Mouse (Mus musculus) limb, embryonic 11.5 days (tissue): ENCODE measurements around the gene Ggt6. TPM values are rescaled to one million over a fixed set of nuclear protein-coding genes. Genes with fewer than 3 reads are reported as not detected.
"Not testable (repeated sequence)": the region's sequence is repeated elsewhere in the genome, so short reads cannot be mapped to it uniquely, and the experiment has no call there.

ENCODE experiments used
- ATAC-seq: fragments of 200-750 bp; cut with Nextera tagmentation; 2 replicates; pipeline ENCODE4 v1.8.0; 2017; ENCODE audit warnings: low read depth; ENCODE audit not compliant: insufficient number of reproducible peaks, low FRiP score, low TSS enrichment
- DNase-seq: peaks from one replicate; pipeline ENCODE4 v3.0.0-alpha.2; 2015; ENCODE audit warnings: low spot score
- H3K27ac ChIP-seq: fragments of 300-500 bp; sonication (generic); replicated peaks from 2 replicates; pipeline ENCODE4 v1.5.1; 2014; ENCODE audit warnings: low read depth, mild to moderate bottlenecking, low read length
- H3K27me3 ChIP-seq: fragments of 300-500 bp; sonication (generic); 2 replicates; pipeline ENCODE4 v1.6.1; 2014; ENCODE audit warnings: mild to moderate bottlenecking, low read length, mixed read lengths; ENCODE audit not compliant: control insufficient read depth, insufficient read depth
- H3K36me3 ChIP-seq: fragments of 300-500 bp; sonication (generic); 2 replicates; pipeline ENCODE4 v1.6.1; 2014; ENCODE audit warnings: mild to moderate bottlenecking, low read length, moderate library complexity, mixed read lengths; ENCODE audit not compliant: control insufficient read depth, insufficient read depth
- H3K4me1 ChIP-seq: fragments of 300-500 bp; sonication (generic); 2 replicates; pipeline ENCODE4 v1.6.1; 2014; ENCODE audit warnings: low read length, mixed read lengths; ENCODE audit not compliant: control insufficient read depth, insufficient read depth
- H3K4me2 ChIP-seq: fragments of 300-500 bp; sonication (generic); 2 replicates; pipeline ENCODE4 v1.6.1; 2014; ENCODE audit warnings: low read depth, mild to moderate bottlenecking, moderate library complexity; ENCODE audit not compliant: severe bottlenecking
- H3K4me3 ChIP-seq: fragments of 300-500 bp; sonication (generic); 2 replicates; pipeline ENCODE4 v1.5.1; 2014; ENCODE audit warnings: low read depth, low read length
- H3K9ac ChIP-seq: fragments of 300-500 bp; sonication (generic); 2 replicates; pipeline ENCODE4 v1.6.1; 2014; ENCODE audit warnings: mild to moderate bottlenecking, low read length
- H3K9me3 ChIP-seq: fragments of 300-500 bp; sonication (generic); 2 replicates; pipeline ENCODE4 v1.6.1; 2016; ENCODE audit warnings: low read length; ENCODE audit not compliant: control insufficient read depth
- WGBS: fragments of 180-500 bp; shearing (Covaris S2); extraction: QIAGEN DNeasy Blood & Tissue Kit; methylation state at CpG from one replicate; pipeline ENCODE4 v1.1.7; 2014; 5-methylcytosine and 5-hydroxymethylcytosine counted together
- polyA plus RNA-seq: library from polyadenylated mRNA; unstranded; fragments of >200 nt; fragmentation: Nextera tagmentation; extraction: Ambion mirVana; gene quantifications from 2 replicates; pipeline ENCODE4 v1.2.1, GENCODE M21; 2014

Ggt6 gene
- polyA plus RNA-seq, 1 experiment from 2014 or later, result not detected

DNA sequence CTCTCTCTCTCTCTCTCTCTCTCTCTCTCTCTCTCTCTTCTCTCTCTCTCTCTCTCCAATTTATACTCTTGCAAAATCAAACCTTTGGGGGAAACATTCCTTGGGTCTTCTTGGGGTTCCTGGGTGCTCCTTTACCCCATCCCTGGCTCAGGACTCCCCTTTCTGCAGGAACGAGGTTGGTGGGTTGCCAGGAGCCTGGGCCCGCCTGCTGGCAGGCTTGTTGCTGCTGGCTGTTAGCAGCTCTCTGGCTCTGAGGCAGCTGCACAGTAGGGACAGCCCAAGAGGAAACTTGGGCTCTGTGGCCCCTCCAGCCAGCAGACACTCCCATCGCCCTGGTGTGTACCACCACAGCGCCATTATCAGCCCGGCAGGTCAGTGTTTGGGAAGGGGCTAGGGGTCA, 945 bp downstream of the Ggt6 start:
- Histone ChIP-seq H3K27ac (no peak overlapping the region), H3K9me3 (no peaks in the 10 kb centered on the region), H3K4me3 (no peak overlapping the region), H3K4me2 (no peak overlapping the region), H3K4me1 (no peaks in the 10 kb centered on the region), H3K9ac (no peak overlapping the region), H3K36me3 (no peaks in the 10 kb centered on the region), H3K27me3 (no peaks in the 10 kb centered on the region)
- no peak for ATAC-seq
- DNase-seq, result no peak
- 79% methylated on average over 5 of the region's 5 CpGs for WGBS

DNA sequence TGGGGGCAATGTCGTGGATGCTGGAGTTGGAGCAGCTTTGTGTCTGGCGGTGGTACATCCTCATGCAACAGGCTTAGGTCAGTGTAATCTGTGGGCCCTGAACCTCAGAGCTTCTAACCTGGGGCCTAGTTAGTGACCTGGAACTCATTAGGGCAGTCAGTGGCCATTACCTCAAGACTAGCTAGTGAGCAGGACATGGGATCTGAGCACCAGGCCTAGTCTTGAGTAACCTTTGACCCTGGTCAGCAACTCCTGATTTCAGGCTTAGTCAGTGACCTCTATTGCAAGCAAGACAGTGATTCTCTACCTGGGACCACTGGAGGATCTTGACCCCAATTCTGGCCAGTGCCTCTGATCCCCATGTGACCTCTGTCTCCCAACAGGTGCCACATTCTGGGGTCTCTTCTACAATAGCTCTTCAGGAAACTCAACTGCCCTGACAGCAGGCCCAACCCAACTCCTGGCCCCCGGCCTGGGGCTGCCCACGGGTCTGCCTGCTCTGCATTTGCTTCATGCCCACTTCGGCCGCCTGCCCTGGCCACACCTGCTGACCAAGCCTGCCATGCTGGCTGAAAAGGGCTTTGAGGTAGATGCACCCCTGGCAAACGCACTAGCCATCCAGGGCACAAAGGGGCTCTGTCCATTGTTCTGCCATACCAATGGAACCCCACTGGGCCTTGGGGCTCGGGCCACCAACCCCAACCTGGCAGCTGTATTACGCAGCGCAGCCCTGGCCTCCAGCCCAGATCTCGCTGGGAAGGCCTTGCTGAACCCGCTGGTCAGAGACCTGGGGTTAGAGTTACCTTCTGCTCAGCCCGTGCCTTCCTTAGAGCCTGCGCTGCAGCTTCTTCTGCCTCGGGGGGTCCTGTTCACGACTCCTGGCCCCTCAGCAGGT, 1.7 kb downstream of the Ggt6 start:
- no peak overlapping the region for H3K4me3 ChIP-seq
- DNase-seq (no peak), ATAC-seq (no peak)
- no peak overlapping the region for H3K4me2 ChIP-seq
- H3K9me3 ChIP-seq, result no peaks in the 10 kb centered on the region
- 86% methylated on average over 16 of the region's 16 CpGs for WGBS
- H3K36me3 ChIP-seq, result no peaks in the 10 kb centered on the region
- H3K27me3 ChIP-seq, result no peaks in the 10 kb centered on the region
- peaks cover under 1% of the 10 kb centered on the region; the same call in 1 of the 2 replicates for H3K4me1 ChIP-seq
- no peak overlapping the region for H3K9ac ChIP-seq
- no peak overlapping the region for H3K27ac ChIP-seq

DNA sequence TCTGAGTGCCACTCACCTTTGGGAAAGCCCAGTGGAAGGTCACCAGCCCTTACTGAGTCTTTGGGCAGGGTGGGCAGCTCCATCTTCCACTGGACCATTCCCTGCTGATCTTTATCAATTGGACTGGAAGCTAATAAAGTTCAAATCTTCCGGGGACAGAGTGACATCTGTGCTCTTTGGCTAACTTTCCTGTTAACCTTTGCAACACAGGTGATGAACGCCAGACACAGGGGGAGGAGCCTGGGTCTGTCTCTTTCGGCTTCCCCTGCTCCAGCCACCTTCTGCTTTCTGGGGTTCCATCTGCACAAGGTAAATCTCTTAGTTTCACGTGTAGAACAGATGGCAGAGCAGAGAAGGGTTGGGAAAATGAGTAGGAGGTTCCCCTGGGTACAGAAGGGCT, 3.1 kb downstream of the Ggt6 start:
- no peaks in the 10 kb centered on the region for H3K27me3 ChIP-seq
- DNase-seq (no peak), ATAC-seq (no peak)
- peaks cover 4% of the 10 kb centered on the region for H3K4me1 ChIP-seq
- H3K4me2 ChIP-seq, result no peak overlapping the region
- no peak overlapping the region for H3K27ac ChIP-seq
- peaks cover 4% of the 10 kb centered on the region for H3K36me3 ChIP-seq
- no peaks in the 10 kb centered on the region for H3K9me3 ChIP-seq
- no peak overlapping the region for H3K4me3 ChIP-seq
- H3K9ac ChIP-seq, result no peak overlapping the region
- 51% methylated on average over 4 of the region's 4 CpGs for WGBS

DNA sequence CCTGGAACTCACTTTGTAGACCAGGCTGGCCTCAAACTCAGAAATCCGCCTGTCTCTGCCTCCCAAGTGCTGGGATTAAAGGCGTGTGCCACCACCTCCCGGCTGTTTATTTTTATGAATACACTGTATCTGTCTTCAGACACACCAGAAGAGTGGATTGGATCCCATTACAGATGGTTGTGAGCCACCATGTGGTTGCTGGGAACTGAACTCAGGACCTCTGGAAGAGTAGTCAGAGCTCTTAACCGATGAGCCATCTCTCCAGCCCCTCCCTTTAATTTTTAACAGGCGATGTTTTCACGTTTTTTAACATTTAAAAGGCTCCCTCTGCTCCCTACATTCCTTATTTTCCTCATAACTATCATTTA, 5.3 kb downstream of the Ggt6 start:
- peak overlapping the region; percentile 85 for H3K4me2 ChIP-seq
- not testable (repeated sequence) for ATAC-seq

DNA sequence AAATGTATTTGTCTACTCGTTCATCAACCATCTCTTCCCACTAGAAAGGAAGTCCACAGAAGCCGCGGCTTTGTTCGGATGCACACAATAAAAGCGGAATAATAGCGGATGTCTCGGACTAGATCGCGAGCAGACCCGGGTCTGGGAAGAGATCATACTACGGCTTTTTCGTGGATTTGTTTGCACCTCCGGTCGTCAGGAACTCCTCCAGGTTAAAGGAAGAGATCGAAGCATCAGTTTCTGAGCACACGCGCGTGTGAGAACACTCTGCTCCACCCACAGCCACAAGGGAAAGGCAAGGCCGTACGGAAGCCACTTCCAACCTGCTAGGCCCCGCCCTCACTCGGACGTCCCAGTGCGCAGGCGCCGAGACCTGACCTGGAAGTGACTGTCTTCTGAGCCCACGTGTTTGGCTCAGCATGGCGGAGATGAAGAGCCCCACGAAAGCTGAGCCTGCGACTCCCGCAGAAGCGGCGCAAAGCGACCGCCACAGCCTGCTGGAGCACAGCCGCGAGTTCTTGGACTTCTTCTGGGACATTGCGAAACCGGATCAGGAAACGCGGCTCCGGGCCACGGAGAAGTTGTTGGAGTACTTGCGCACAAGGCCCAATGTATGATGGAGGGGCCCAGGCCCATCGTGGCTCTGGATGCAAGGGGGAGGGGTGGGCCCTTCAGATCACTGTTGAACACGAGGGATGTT, 5.8 kb downstream of the Ggt6 start, which contains the start of gene Mybbp1a:
Mybbp1a (plus strand) TSS at position 391 of the 700 bp plus-strand sequence.
- peak; percentile 90 for ATAC-seq
- Histone ChIP-seq H3K9me3 (no peaks in the 10 kb centered on the region), H3K27me3 (no peaks in the 10 kb centered on the region), H3K9ac (peak within 1 kb of the TSS; percentile 63), H3K4me2 (peak within 1 kb of the TSS; percentile 85), H3K4me1 (peaks cover 4% of the 10 kb centered on the region), H3K36me3 (peaks cover 27% of the 10 kb centered on the region), H3K4me3 (peak within 1 kb of the TSS; percentile 66), H3K27ac (peak within 1 kb of the TSS; percentile 82)
- under 1% methylated on average over 46 of the region's 46 CpGs for WGBS
- DNase-seq, result peak; percentile 99

More for the DNA sequence above, 5.3 kb downstream of the Ggt6 start:
- 49% methylated on average over 6 of the region's 6 CpGs for WGBS
- Histone ChIP-seq H3K27ac (peak overlapping the region; percentile 82), H3K36me3 (peaks cover 23% of the 10 kb centered on the region), H3K4me3 (peak overlapping the region; percentile 66), H3K9ac (peak overlapping the region; percentile 63)
- H3K4me1 ChIP-seq, H3K9me3 ChIP-seq, H3K27me3 ChIP-seq, DNase-seq: not testable (repeated sequence)

DNA sequence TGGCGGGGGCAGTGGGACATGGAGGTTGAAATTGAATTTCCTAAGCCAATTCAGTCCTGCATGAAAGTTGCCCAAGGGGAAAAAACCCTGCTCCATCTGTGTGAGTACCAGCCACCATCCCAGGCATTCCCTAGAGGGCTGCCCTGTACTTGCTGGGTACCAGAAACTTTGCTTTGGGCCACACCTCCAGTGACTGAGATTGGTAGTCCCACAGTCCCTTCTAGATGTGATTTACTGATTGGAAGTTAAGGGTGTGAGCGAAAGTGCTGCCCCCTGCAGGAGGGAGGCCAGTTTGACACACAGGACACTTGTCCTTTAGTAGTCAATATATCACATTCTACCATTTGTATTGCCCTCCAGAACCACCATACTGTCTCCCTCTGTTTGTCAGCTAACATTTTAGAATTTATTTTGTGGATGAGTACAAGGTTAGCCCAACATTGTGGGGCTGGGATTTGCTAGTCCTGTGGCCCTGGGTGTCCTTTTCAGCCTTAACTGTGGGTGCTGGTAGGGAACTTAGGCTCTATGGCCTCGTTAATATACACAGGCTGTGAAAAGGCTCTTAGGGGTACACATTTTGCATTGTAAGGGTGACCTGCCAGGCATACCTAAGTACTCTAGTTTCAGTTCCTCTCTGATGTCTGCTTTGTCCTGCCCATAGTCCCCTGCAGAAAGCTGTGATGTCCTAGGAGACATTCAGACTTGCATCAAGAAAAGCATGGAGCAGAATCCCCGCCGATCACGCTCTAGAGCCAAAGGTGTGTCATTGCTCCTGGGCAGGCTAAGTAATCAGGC, 11.2 kb downstream of the Ggt6 start:
- Histone ChIP-seq H3K4me2 (no peak overlapping the region), H3K27me3 (no peaks in the 10 kb centered on the region), H3K4me1 (peaks cover 4% of the 10 kb centered on the region), H3K9me3 (no peaks in the 10 kb centered on the region), H3K36me3 (peaks cover 60% of the 10 kb centered on the region), H3K27ac (no peak overlapping the region), H3K4me3 (no peak overlapping the region), H3K9ac (no peak overlapping the region)
- peak; percentile 72 for DNase-seq
- ATAC-seq, result no peak
- WGBS, result 88% methylated on average over 6 of the region's 6 CpGs

DNA sequence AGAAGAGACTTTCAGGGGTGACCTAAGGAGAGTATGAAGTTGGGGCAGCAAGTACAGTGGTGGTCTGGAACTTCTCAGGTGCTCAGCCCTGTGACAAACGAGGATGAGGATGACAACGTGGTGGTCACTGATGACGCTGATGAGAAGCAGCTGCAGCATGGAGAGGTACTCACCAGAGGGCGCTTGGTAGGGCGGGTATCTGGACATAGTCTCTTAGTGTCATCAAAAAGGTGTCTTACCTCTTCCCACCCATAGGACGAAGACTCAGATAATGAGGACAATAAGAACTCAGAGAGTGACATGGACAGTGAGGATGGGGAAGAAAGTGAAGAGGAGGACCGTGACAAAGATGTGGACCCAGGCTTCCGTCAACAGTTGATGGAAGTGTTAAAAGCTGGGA, 12.1 kb downstream of the Ggt6 start:
- no peaks in the 10 kb centered on the region for H3K27me3 ChIP-seq
- no peak overlapping the region for H3K9ac ChIP-seq
- peaks cover 60% of the 10 kb centered on the region for H3K36me3 ChIP-seq
- WGBS, result 88% methylated on average over 8 of the region's 8 CpGs
- no peaks in the 10 kb centered on the region for H3K9me3 ChIP-seq
- ATAC-seq (no peak), DNase-seq (no peak)
- no peak overlapping the region for H3K4me3 ChIP-seq
- H3K27ac ChIP-seq, result no peak overlapping the region
- H3K4me2 ChIP-seq, result no peak overlapping the region
- H3K4me1 ChIP-seq, result no peaks in the 10 kb centered on the region; the same call in 1 of the 2 replicates

DNA sequence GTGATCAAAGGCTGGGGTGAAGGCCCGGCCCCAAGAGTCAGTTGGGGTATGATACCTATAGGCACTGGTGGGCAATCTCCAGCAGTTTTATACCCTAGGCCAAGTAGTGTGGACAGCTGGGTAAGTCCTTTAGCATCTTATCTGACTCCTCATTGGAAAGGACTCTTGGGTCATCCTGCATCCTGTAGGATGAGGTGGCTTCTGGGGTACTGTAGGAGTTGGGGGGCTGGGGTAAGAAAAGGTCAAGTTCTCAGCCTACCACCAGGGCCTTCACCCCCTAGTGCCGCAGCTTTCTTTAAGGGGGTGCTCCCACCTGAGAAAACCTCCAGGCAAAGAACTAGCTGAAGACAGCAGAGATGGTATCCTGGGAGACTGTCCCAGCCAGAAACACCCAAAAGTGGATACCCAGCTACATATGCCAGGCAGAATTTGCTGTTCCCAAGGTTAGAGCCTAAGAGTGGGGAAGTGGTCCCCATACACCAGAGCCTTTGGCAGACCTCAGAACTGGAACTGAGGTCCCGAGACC, 16.9 kb downstream of the Ggt6 start:
- H3K9me3 ChIP-seq, result no peaks in the 10 kb centered on the region
- no peaks in the 10 kb centered on the region for H3K27me3 ChIP-seq
- 85% methylated on average over 3 of the region's 3 CpGs for WGBS
- no peak overlapping the region for H3K4me3 ChIP-seq
- H3K36me3 ChIP-seq, result peaks cover 30% of the 10 kb centered on the region
- H3K4me2 ChIP-seq, result no peak overlapping the region
- no peak overlapping the region for H3K9ac ChIP-seq
- H3K4me1 ChIP-seq, result no peaks in the 10 kb centered on the region
- no peak for ATAC-seq
- no peak for DNase-seq
- no peak overlapping the region for H3K27ac ChIP-seq
